Mouse (Mus musculus) C2C12 (cell line): ENCODE measurements around the gene Cep290.

Experiments
- CEBPB ChIP-seq: IDR thresholded peaks from one replicate; pipeline ENCODE4 v1.6.1; 2011; ENCODE audit warnings: low read depth, mild to moderate bottlenecking, control low read depth, moderate library complexity
- CTCF ChIP-seq: IDR thresholded peaks from one replicate; pipeline ENCODE4 v1.5.1; 2011; ENCODE audit not compliant: control insufficient read depth, insufficient read depth, insufficient read length
- MAX ChIP-seq: IDR thresholded peaks from one replicate; pipeline ENCODE4 v1.6.1; 2011; ENCODE audit warnings: mild to moderate bottlenecking, control low read depth
- USF1 ChIP-seq: IDR thresholded peaks from one replicate; pipeline ENCODE4 v1.6.1; 2011; ENCODE audit warnings: low read depth, mild to moderate bottlenecking, control low read depth, moderate library complexity

DNA sequence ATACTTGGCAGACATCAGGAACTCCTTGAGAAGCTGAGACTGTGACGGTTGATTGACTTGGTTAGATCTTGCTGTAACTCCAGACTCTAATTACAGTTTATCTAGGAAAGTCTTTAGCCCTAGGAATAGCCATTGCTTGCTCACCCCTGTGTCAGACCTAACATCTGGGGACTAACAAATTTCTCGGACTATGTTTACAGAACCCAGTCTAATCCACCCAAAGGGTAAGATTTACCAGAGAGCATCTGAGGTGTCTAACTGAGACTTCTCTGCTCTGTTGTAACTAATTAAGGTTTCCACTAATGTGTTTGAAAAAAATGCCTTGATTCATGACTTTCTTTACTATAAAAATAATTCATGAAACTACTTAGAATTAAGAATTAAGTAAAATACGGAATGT lies 135.1 kb downstream of the Cep290 start:
- TF ChIP-seq CTCF, result no peak
- no peak for TF ChIP-seq USF1
- TF ChIP-seq MAX, result no peak
- TF ChIP-seq CEBPB, result no peak
